Mouse (Mus musculus) R1 (cell line): ENCODE measurements around the gene Chrm3.

Source experiments
- DNase-seq: peaks from one replicate; pipeline ENCODE4 v3.0.0-alpha.2; 2018; ENCODE audit warnings: low read depth, low spot score

Chrm3 gene

GRCm38 (mm10) chr13:9992640-9993039, 368.0 kb downstream of the Chrm3 start:
- no peak for DNase-seq

- DNase-seq, result no peak
Measured at GRCm38 (mm10) chr13:9985648-9986047, 375.0 kb downstream of the Chrm3 start.

GRCm38 (mm10) chr13:9983293-9983692, 377.4 kb downstream of the Chrm3 start:
- no peak for DNase-seq

GRCm38 (mm10) chr13:9977699-9978098, 382.9 kb downstream of the Chrm3 start:
- DNase-seq, result no peak

GRCm38 (mm10) chr13:9973742-9974321, 386.8 kb downstream of the Chrm3 start:
- no peak for DNase-seq

GRCm38 (mm10) chr13:9971845-9972244, 388.8 kb downstream of the Chrm3 start:
- no peak for DNase-seq

- DNase-seq, result no peak
Measured at GRCm38 (mm10) chr13:9952619-9953018, 408.0 kb downstream of the Chrm3 start.

- DNase-seq, result no peak
Measured at GRCm38 (mm10) chr13:9951376-9951775, 409.3 kb downstream of the Chrm3 start.

GRCm38 (mm10) chr13:9949091-9949490, 411.6 kb downstream of the Chrm3 start:
- DNase-seq, result no peak

GRCm38 (mm10) chr13:9940186-9940585, 420.5 kb downstream of the Chrm3 start:
- DNase-seq, result no peak

GRCm38 (mm10) chr13:9938798-9939485, 421.7 kb downstream of the Chrm3 start:
- peak; percentile 88 for DNase-seq

GRCm38 (mm10) chr13:9932714-9933113, 427.9 kb downstream of the Chrm3 start:
- no peak for DNase-seq

GRCm38 (mm10) chr13:9930606-9931005, 430.0 kb downstream of the Chrm3 start:
- DNase-seq, result no peak

- DNase-seq, result peak; percentile 60
Measured at GRCm38 (mm10) chr13:9929978-9930377, 430.7 kb downstream of the Chrm3 start.

GRCm38 (mm10) chr13:9921150-9921549, 439.5 kb downstream of the Chrm3 start:
- DNase-seq, result no peak

GRCm38 (mm10) chr13:9912697-9913096, 447.9 kb downstream of the Chrm3 start:
- no peak for DNase-seq

- DNase-seq, result no peak
Measured at GRCm38 (mm10) chr13:9908707-9909106, 451.9 kb downstream of the Chrm3 start.

GRCm38 (mm10) chr13:9907202-9907601, 453.4 kb downstream of the Chrm3 start:
- DNase-seq, result no peak

- no peak for DNase-seq
Measured at GRCm38 (mm10) chr13:9904455-9904854, 456.2 kb downstream of the Chrm3 start.

GRCm38 (mm10) chr13:9900653-9901385, 459.8 kb downstream of the Chrm3 start:
- no peak for DNase-seq

- DNase-seq, result no peak
Measured at GRCm38 (mm10) chr13:9898664-9899369, 461.8 kb downstream of the Chrm3 start.

- DNase-seq, result no peak
Measured at GRCm38 (mm10) chr13:9897231-9897630, 463.4 kb downstream of the Chrm3 start.
